Comparison of ENCODE assay signal across 27 mouse cellular contexts in genomic region chr7:119604903-119605483, GRCm38 (mm10). TPM values are rescaled to one million over a fixed set of nuclear protein-coding genes. Genes with fewer than 3 reads are reported as not detected.
A peak's percentile ranks its signal among the peaks of the same experiment; 100 is the strongest.
DNase-seq lines count a peak whose midpoint lies in the region; ATAC-seq lines count a peak whose summit lies in the region.
"Had no signal": no experiment of that assay in that cellular context is flagged by ENCODE, and none has a peak within 500 bp of the region (broad histone marks: within the 10 kb centered on the region; RNA-seq: fewer than 3 reads in every experiment).

No protein-coding gene starts in this region.

- H3K9ac ChIP-seq in lung, embryonic 15.5 days: no peak overlapping the region
- no peak overlapping the region for H3K9ac ChIP-seq in kidney, embryonic 16.5 days (replicated peaks; ENCODE audit: low read length)
- no peak overlapping the region for H3K9ac ChIP-seq in hindbrain, embryonic 16.5 days (ENCODE audit: low read depth, low read length)
- H3K9ac ChIP-seq: embryonic facial prominence, embryonic 12.5 days; forebrain, embryonic 15.5 days; heart, embryonic 15.5 days; hindbrain, embryonic 13.5 days had no signal

- no peak for ATAC-seq in lung, embryonic 15.5 days (ENCODE audit: borderline replicate concordance, extremely low read depth, low FRiP score, low TSS enrichment)
- ATAC-seq in kidney, embryonic 16.5 days (ENCODE audit: low FRiP score, low TSS enrichment): peak; percentile 96
- no peak for ATAC-seq in hindbrain, embryonic 16.5 days
- ATAC-seq: activated CD4-positive, CD25-positive, alpha-beta regulatory T cell, adult 4 months; forebrain, embryonic 15.5 days; Patski had no signal

- no peak overlapping the region for H3K4me2 ChIP-seq in lung, embryonic 15.5 days
- H3K4me2 ChIP-seq in kidney, embryonic 16.5 days (replicated peaks; ENCODE audit: low read depth, low read length): no peak overlapping the region
- H3K4me2 ChIP-seq in hindbrain, embryonic 16.5 days (ENCODE audit: low read length): no peak overlapping the region
- H3K4me2 ChIP-seq: embryonic facial prominence, embryonic 12.5 days; forebrain, embryonic 15.5 days; heart, embryonic 11.5 days; heart, embryonic 15.5 days; hindbrain, embryonic 13.5 days had no signal

- no peak overlapping the region for H3K4me3 ChIP-seq in lung, embryonic 15.5 days
- no peak overlapping the region for H3K4me3 ChIP-seq in kidney, embryonic 16.5 days (ENCODE audit: low read length)
- no peak overlapping the region for H3K4me3 ChIP-seq in hindbrain, embryonic 16.5 days (ENCODE audit: low read length)
- H3K4me3 ChIP-seq: embryonic facial prominence, embryonic 12.5 days; forebrain, embryonic 15.5 days; heart, embryonic 15.5 days; hindbrain, embryonic 13.5 days had no signal

- DNase-seq in lung, postnatal 36 days: no peak
- DNase-seq in kidney, adult 8-10 months: peak; percentile 71 to 85
- peak; percentile 51 to 80 for DNase-seq in kidney, postnatal 25 days
- no peak for DNase-seq in left cerebral cortex, adult 18-20 months (ENCODE audit: low spot score in 2 of 2)
- no peak for DNase-seq in cerebellum, adult 9-10 months
- DNase-seq: adrenal gland, postnatal 14 days; cerebellum, adult 18-20 months; cerebellum, postnatal 10 days; gastrocnemius, postnatal 36 days; heart, adult 18-20 months; heart, postnatal 14 days had no signal

- 0 out of 2 replicates have a peak, but pooled peaks cover 7% of the 10 kb centered on the region for H3K4me1 ChIP-seq in lung, embryonic 15.5 days
- H3K4me1 ChIP-seq in kidney, embryonic 16.5 days (ENCODE audit: insufficient read depth, low read length): no peaks in the 10 kb centered on the region
- H3K4me1 ChIP-seq in hindbrain, embryonic 16.5 days (ENCODE audit: control insufficient read depth, insufficient read depth, low read depth, low read length): no peaks in the 10 kb centered on the region
- H3K4me1 ChIP-seq: embryonic facial prominence, embryonic 12.5 days; forebrain, embryonic 15.5 days; heart, embryonic 15.5 days; hindbrain, embryonic 13.5 days had no signal

- H3K27ac ChIP-seq in lung, embryonic 15.5 days: 0 out of 2 replicates have a peak overlapping the region, but pooled peaks have one; percentile 24
- H3K27ac ChIP-seq in kidney, embryonic 16.5 days (ENCODE audit: low read length): peak overlapping the region; percentile 37; the same call in 1 of the 2 replicates
- H3K27ac ChIP-seq in hindbrain, embryonic 16.5 days (ENCODE audit: low read depth, low read length): no peak overlapping the region
- H3K27ac ChIP-seq: embryonic facial prominence, embryonic 12.5 days; forebrain, embryonic 15.5 days; heart, embryonic 15.5 days; hindbrain, embryonic 13.5 days had no signal

- H3K27me3 ChIP-seq in lung, embryonic 15.5 days: no peaks in the 10 kb centered on the region
- no peaks in the 10 kb centered on the region for H3K27me3 ChIP-seq in kidney, embryonic 16.5 days (ENCODE audit: insufficient read depth, low read length)
- H3K27me3 ChIP-seq in hindbrain, embryonic 16.5 days (replicated peaks; ENCODE audit: control insufficient read depth, insufficient read depth, low read length): no peaks in the 10 kb centered on the region
- H3K27me3 ChIP-seq: embryonic facial prominence, embryonic 12.5 days; forebrain, embryonic 15.5 days; heart, embryonic 15.5 days; hindbrain, embryonic 13.5 days; Patski had no signal

- no peaks in the 10 kb centered on the region for H3K36me3 ChIP-seq in lung, embryonic 15.5 days
- no peaks in the 10 kb centered on the region for H3K36me3 ChIP-seq in kidney, embryonic 16.5 days (ENCODE audit: insufficient read depth, low read length)
- H3K36me3 ChIP-seq in hindbrain, embryonic 16.5 days (ENCODE audit: control insufficient read depth, insufficient read depth, low read length): no peaks in the 10 kb centered on the region
- H3K36me3 ChIP-seq: embryonic facial prominence, embryonic 12.5 days; forebrain, embryonic 15.5 days; heart, embryonic 15.5 days; hindbrain, embryonic 13.5 days had no signal

- no peaks in the 10 kb centered on the region for H3K9me3 ChIP-seq in lung, embryonic 15.5 days
- H3K9me3 ChIP-seq in kidney, embryonic 16.5 days (ENCODE audit: low read length): no peaks in the 10 kb centered on the region
- no peaks in the 10 kb centered on the region for H3K9me3 ChIP-seq in hindbrain, embryonic 16.5 days (ENCODE audit: control insufficient read depth, low read length)
- H3K9me3 ChIP-seq: embryonic facial prominence, embryonic 12.5 days; forebrain, embryonic 15.5 days; heart, embryonic 15.5 days; hindbrain, embryonic 13.5 days had no signal

- WGBS in lung, embryonic 15.5 days: 59% methylated on average over 2 of the region's 2 CpGs
- WGBS in kidney, embryonic 16.5 days: 68% methylated on average over 2 of the region's 2 CpGs
- WGBS in hindbrain, embryonic 16.5 days: 82% methylated on average over 2 of the region's 2 CpGs

RNA-seq across cellular contexts. Expression of gene Acsm1, which starts 1.8 kb away (rescaled TPM):
- 3.5 and 4.0 TPM in 2 replicates for polyA plus RNA-seq in lung, embryonic 15.5 days (2015; fragmentation: Nextera tagmentation; extraction: Ambion mirVana)
- polyA plus RNA-seq in kidney, embryonic 16.5 days (2015; fragmentation: Nextera tagmentation; extraction: Ambion mirVana): 5.2 and 7.4 TPM in 2 replicates
- total RNA-seq in left cerebral cortex, adult 18-20 months (2021): not detected
- not detected in 2 replicates for polyA plus RNA-seq in hindbrain, embryonic 16.5 days (2015; fragmentation: Nextera tagmentation; extraction: Ambion mirVana)
- total RNA-seq: common myeloid progenitor, adult 5-6 weeks; gastrocnemius, postnatal 36 days; hematopoietic stem cell, adult 5-6 weeks; MEL had no signal
- polyA plus RNA-seq: activated CD4-positive, CD25-positive, alpha-beta regulatory T cell, adult 4 months; C2C12; embryonic facial prominence, embryonic 12.5 days; forebrain, embryonic 11.5 days; forebrain, embryonic 15.5 days; heart, embryonic 11.5 days; heart, embryonic 15.5 days; hindbrain, embryonic 13.5 days; Patski had no signal

RNA-seq across cellular contexts. Expression of gene Acsm2, which starts 50.9 kb away (rescaled TPM):
- polyA plus RNA-seq in lung, embryonic 15.5 days (2015; fragmentation: Nextera tagmentation; extraction: Ambion mirVana): 0.20 TPM in 1 of 2 replicates, not detected in the other
- 54.0 and 59.8 TPM in 2 replicates for polyA plus RNA-seq in kidney, embryonic 16.5 days (2015; fragmentation: Nextera tagmentation; extraction: Ambion mirVana)
- total RNA-seq in left cerebral cortex, adult 18-20 months (2021): not detected
- polyA plus RNA-seq in hindbrain, embryonic 16.5 days (2015; fragmentation: Nextera tagmentation; extraction: Ambion mirVana): not detected in 2 replicates
- total RNA-seq: adrenal gland, postnatal 14 days; common myeloid progenitor, adult 5-6 weeks; gastrocnemius, adult 8-10 months; gastrocnemius, postnatal 36 days; heart, adult 18-20 months; heart, postnatal 14 days; hematopoietic stem cell, adult 5-6 weeks; MEL had no signal
- polyA plus RNA-seq: C2C12; embryonic facial prominence, embryonic 12.5 days; forebrain, embryonic 11.5 days; forebrain, embryonic 15.5 days; heart, embryonic 11.5 days; heart, embryonic 15.5 days; hindbrain, embryonic 13.5 days had no signal

Comparison
In these comparisons a context has a peak if more than half of its experiments do, and no peak if none do; other contexts are left out.
1. DNase-seq: peak in kidney, adult 8-10 months (2 of 2) and kidney, postnatal 25 days (2 of 2); none in lung, postnatal 36 days (single experiment), left cerebral cortex, adult 18-20 months (0 of 2) and cerebellum, adult 9-10 months (single experiment).
2. RNA of gene Acsm2, which starts 50.9 kb away (polyA plus RNA-seq): 54.0 to 59.8 TPM in kidney, embryonic 16.5 days; 0.20 TPM in lung, embryonic 15.5 days and not detected in hindbrain, embryonic 16.5 days; every median in the first group is over 10 times any median in the second.